Mouse (Mus musculus) heart, embryonic 14.5 days (tissue): ENCODE data around the gene Gm5460. TPM values are rescaled to one million over a fixed set of nuclear protein-coding genes. Genes with fewer than 3 reads are reported as not detected.

ENCODE experiments used
- ATAC-seq: fragments of 200-750 bp; cut with Nextera tagmentation; 2 replicates; pipeline ENCODE4 v1.8.0; 2017; ENCODE audit warnings: low read depth, moderate TSS enrichment; ENCODE audit not compliant: insufficient number of reproducible peaks, insufficient read depth, low FRiP score
- H3K27ac ChIP-seq, 2 experiments: fragments of 200-500 bp in 1 of 2; fragments of 300-500 bp in 1 of 2; sonication (generic) in 1 of 2; replicated peaks in 1 of 2; 2 replicates each; pipeline ENCODE4 v1.5.1; 2012 to 2014; ENCODE audit warnings: low read depth in 2 of 2, low read length in 2 of 2, control low read depth in 1 of 2, mild to moderate bottlenecking in 1 of 2, mixed read lengths in 1 of 2; ENCODE audit not compliant: control insufficient read depth in 1 of 2, insufficient read depth in 1 of 2
- H3K27me3 ChIP-seq: fragments of 300-500 bp; sonication (generic); 2 replicates; pipeline ENCODE4 v1.6.1; 2014; ENCODE audit warnings: mild to moderate bottlenecking, low read length, control low read depth; ENCODE audit not compliant: control insufficient read depth, insufficient read depth
- H3K36me3 ChIP-seq: fragments of 300-500 bp; sonication (generic); 2 replicates; pipeline ENCODE4 v1.6.1; 2014; ENCODE audit warnings: mild to moderate bottlenecking, control low read depth, low read length, mixed read lengths; ENCODE audit not compliant: control insufficient read depth, insufficient read depth
- H3K4me1 ChIP-seq, 2 experiments: fragments of 200-500 bp in 1 of 2; fragments of 300-500 bp in 1 of 2; sonication (generic) in 1 of 2; 2 replicates each; pipeline ENCODE4 v1.6.1; 2012 to 2014; ENCODE audit warnings: low read length in 2 of 2, control low read depth in 1 of 2, mixed read lengths in 1 of 2; ENCODE audit not compliant: control insufficient read depth in 2 of 2, insufficient read depth in 2 of 2
- H3K4me2 ChIP-seq: fragments of 300-500 bp; sonication (generic); 2 replicates; pipeline ENCODE4 v1.6.1; 2014; ENCODE audit warnings: mild to moderate bottlenecking, low read length
- H3K4me3 ChIP-seq, 2 experiments: fragments of 200-500 bp in 1 of 2; fragments of 300-500 bp in 1 of 2; sonication (generic) in 1 of 2; 2 replicates each; pipeline ENCODE4 v1.5.1; 2012 to 2014; ENCODE audit warnings: low read length in 2 of 2, mild to moderate bottlenecking in 2 of 2, control low read depth in 1 of 2, low read depth in 1 of 2, moderate library complexity in 1 of 2; ENCODE audit not compliant: control insufficient read depth in 1 of 2, insufficient read depth in 1 of 2
- H3K9ac ChIP-seq: fragments of 300-500 bp; sonication (generic); 2 replicates; pipeline ENCODE4 v1.6.1; 2014; ENCODE audit warnings: mild to moderate bottlenecking, low read length
- H3K9me3 ChIP-seq: fragments of 300-500 bp; sonication (generic); 2 replicates; pipeline ENCODE4 v1.6.1; 2016; ENCODE audit warnings: low read length, control low read depth; ENCODE audit not compliant: control insufficient read depth
- WGBS: fragments of 180-500 bp; shearing (Covaris S2); extraction: QIAGEN DNeasy Blood & Tissue Kit; methylation state at CpG from one replicate; pipeline ENCODE4 v1.1.7; 2014; 5-methylcytosine and 5-hydroxymethylcytosine counted together
- polyA plus RNA-seq: library from polyadenylated mRNA; unstranded; fragments of >200 nt; fragmentation: Nextera tagmentation; extraction: Ambion mirVana; gene quantifications from 2 replicates; pipeline ENCODE4 v1.2.1, GENCODE M21; 2014

Gene Gm5460
- not detected in 2 replicates for polyA plus RNA-seq

- H3K4me3 ChIP-seq: no peak within 1 kb of the TSS
- H3K27ac ChIP-seq: no peak within 1 kb of the TSS
- ATAC-seq: no peak
- H3K4me2 ChIP-seq: no peak within 1 kb of the TSS
- no peaks in the 10 kb centered on the region for H3K36me3 ChIP-seq
- no peaks in the 10 kb centered on the region for H3K4me1 ChIP-seq
- no peaks in the 10 kb centered on the region for H3K9me3 ChIP-seq
- WGBS: 85% methylated on average over 4 of the region's 4 CpGs
- H3K9ac ChIP-seq: no peak within 1 kb of the TSS
- no peaks in the 10 kb centered on the region for H3K27me3 ChIP-seq
Observed at GRCm38 (mm10) chr14:34016381-34016780, at the start of gene Gm5460. Gene Gm5460, plus strand, starts transcription at chr14:34016758.

DNA sequence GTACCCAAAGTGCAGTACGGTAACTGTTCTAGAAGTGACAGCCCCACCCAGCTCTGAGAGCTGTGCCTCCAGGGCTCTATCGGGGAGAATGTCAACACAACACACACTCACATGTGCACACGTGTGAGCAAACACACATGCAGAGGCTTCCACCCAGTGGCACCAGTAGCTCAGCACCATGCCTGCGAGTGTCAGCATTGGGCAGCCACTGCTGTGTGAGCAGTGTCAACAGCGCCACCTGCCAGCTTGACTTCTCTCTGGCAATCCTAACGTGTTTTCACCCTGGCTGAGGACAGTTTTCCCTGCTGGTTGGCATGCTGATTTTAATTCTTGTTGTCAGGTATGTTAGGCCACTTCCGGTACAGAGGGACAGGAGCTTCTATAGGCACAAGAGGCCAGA lies 43.9 kb upstream of the Gm5460 start:
- H3K9ac ChIP-seq: no peak overlapping the region
- WGBS: 39% methylated on average over 7 of the region's 7 CpGs
- H3K4me2 ChIP-seq: no peak overlapping the region
- no peak overlapping the region for H3K4me3 ChIP-seq
- H3K27me3 ChIP-seq: peaks cover 5% of the 10 kb centered on the region; the same call in 1 of the 2 replicates
- no peak overlapping the region for H3K27ac ChIP-seq
- no peaks in the 10 kb centered on the region for H3K4me1 ChIP-seq
- H3K9me3 ChIP-seq: no peaks in the 10 kb centered on the region
- no peaks in the 10 kb centered on the region for H3K36me3 ChIP-seq
- no peak for ATAC-seq

DNA sequence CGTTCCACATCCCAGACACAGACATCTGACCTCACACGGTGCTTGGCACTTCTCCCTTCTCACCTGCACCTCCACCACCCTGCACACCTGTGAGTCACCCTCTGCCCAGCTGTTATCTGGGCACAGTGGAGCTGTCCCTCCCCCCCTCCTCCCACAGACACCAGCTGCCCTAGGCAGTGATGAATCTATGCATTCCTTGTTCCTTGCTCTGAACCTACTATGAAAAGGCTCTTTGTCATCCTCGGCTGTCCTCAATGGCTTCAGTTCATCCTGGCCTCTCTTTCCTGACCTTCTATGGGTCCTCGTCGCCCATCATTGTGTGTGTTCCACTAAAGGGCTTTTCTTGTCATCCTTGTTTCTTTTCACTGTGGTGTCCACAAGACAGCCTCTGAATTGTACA lies 41.8 kb upstream of the Gm5460 start:
- Histone ChIP-seq H3K27ac (no peak overlapping the region), H3K9ac (no peak overlapping the region), H3K4me2 (no peak overlapping the region), H3K27me3 (peaks cover 14% of the 10 kb centered on the region), H3K4me1 (peaks cover 3 to 4% of the 10 kb centered on the region in 2 experiments; a peak in 1 of 4 replicates), H3K4me3 (no peak overlapping the region), H3K9me3 (no peaks in the 10 kb centered on the region), H3K36me3 (no peaks in the 10 kb centered on the region)
- no peak for ATAC-seq
- 73% methylated on average over 5 of the region's 5 CpGs for WGBS

DNA sequence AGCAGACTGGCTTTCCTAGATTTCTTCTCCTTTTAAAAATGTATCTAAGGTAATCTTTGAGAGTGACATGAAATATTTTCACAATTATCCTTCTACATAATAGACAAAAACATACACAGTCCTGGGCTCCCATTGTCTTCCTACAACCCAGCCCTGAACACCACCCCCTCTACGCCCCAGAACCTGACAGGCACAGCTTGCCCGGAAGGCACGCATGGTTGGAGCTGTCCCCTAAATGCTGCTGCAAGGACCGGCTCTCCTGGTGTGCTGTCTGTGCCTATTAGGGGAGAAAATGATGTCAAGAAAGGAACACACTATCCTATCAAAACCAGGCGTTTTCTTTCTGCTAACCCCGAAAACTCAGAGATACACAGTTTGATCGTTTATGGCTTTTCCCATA lies 38.8 kb upstream of the Gm5460 start:
- ATAC-seq: no peak
- 47% methylated on average over 7 of the region's 7 CpGs for WGBS

GRCm38 (mm10) chr14:33978604-33979059 lies 37.9 kb upstream of the Gm5460 start, which contains the start of gene Zfp488:
Gene Zfp488, minus strand, starts transcription at chr14:33978764.
- no peaks in the 10 kb centered on the region for H3K9me3 ChIP-seq
- peak within 1 kb of the TSS; percentile 49; the same call in 1 of the 2 replicates for H3K9ac ChIP-seq
- no peaks in the 10 kb centered on the region for H3K36me3 ChIP-seq
- peaks cover 14% of the 10 kb centered on the region; the same call in 1 of the 2 replicates for H3K27me3 ChIP-seq
- ATAC-seq: peak; percentile 43; the same call in 1 of the 2 replicates
- H3K27ac ChIP-seq: no peak within 1 kb of the TSS
- H3K4me1 ChIP-seq: peaks cover 3 to 4% of the 10 kb centered on the region in 2 experiments; a peak in 1 of 4 replicates
- under 1% methylated on average over 25 of the region's 25 CpGs for WGBS
- peak within 1 kb of the TSS; percentile 37 to 41 for H3K4me3 ChIP-seq
- H3K4me2 ChIP-seq: peak within 1 kb of the TSS; percentile 74

More for the DNA sequence above, 38.8 kb upstream of the Gm5460 start:
- Histone ChIP-seq H3K9ac (no peak overlapping the region), H3K4me1 (peaks cover 3 to 4% of the 10 kb centered on the region in 2 experiments; a peak in 1 of 4 replicates), H3K27ac (no peak overlapping the region), H3K27me3 (peaks cover 14% of the 10 kb centered on the region; the same call in 1 of the 2 replicates), H3K36me3 (no peaks in the 10 kb centered on the region), H3K4me3 (no peak overlapping the region), H3K4me2 (no peak overlapping the region), H3K9me3 (no peaks in the 10 kb centered on the region)

DNA sequence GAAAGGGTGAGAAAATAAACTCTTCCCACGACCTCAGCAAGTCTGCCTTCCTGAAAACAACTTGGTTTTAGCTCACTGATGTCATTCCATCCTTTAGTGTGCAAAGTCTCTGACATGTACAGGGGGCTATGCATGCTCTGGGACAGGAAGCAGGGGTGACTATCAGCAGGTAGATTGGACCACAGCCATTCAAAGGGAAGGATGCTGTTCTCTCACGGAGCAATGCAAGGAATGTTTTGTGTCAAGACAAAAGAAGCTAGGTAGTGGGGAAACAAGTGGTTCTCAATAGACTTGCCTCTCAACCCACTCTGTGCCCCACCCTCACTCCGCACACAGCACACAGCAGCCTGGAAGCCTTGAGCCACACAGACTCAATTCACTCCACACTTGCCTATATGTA lies 27.4 kb upstream of the Gm5460 start:
- H3K4me3 ChIP-seq: no peak overlapping the region
- H3K9me3 ChIP-seq: no peaks in the 10 kb centered on the region
- no peak overlapping the region for H3K27ac ChIP-seq
- ATAC-seq: no peak
- H3K27me3 ChIP-seq: 0 out of 2 replicates have a peak, but pooled peaks cover 4% of the 10 kb centered on the region
- H3K9ac ChIP-seq: no peak overlapping the region
- peaks cover 6% of the 10 kb centered on the region in 2 experiments for H3K4me1 ChIP-seq
- no peak overlapping the region for H3K4me2 ChIP-seq
- no peaks in the 10 kb centered on the region for H3K36me3 ChIP-seq
- WGBS: 53% methylated on average over 3 of the region's 3 CpGs

- H3K27me3 ChIP-seq: 0 out of 2 replicates have a peak, but pooled peaks cover 4% of the 10 kb centered on the region
- no peak overlapping the region for H3K4me2 ChIP-seq
- no peak overlapping the region for H3K9ac ChIP-seq
- no peak overlapping the region for H3K4me3 ChIP-seq
- ATAC-seq: no peak
- 74% methylated on average over 4 of the region's 4 CpGs for WGBS
- no peak overlapping the region for H3K27ac ChIP-seq
- H3K4me1 ChIP-seq: peaks cover 9 to 10% of the 10 kb centered on the region in 2 experiments
- no peaks in the 10 kb centered on the region for H3K9me3 ChIP-seq
- H3K36me3 ChIP-seq: no peaks in the 10 kb centered on the region
Observed at GRCm38 (mm10) chr14:33991971-33992370, 24.6 kb upstream of the Gm5460 start.

- 91% methylated on average over 9 of the region's 9 CpGs for WGBS
- Histone ChIP-seq H3K27ac (no peak overlapping the region), H3K27me3 (0 out of 2 replicates have a peak, but pooled peaks cover 4% of the 10 kb centered on the region), H3K4me3 (no peak overlapping the region), H3K9ac (no peak overlapping the region), H3K4me2 (no peak overlapping the region), H3K36me3 (no peaks in the 10 kb centered on the region), H3K9me3 (no peaks in the 10 kb centered on the region), H3K4me1 (peaks cover 13 to 14% of the 10 kb centered on the region in 2 experiments)
- ATAC-seq: no peak
Observed at GRCm38 (mm10) chr14:33993051-33993450, 23.5 kb upstream of the Gm5460 start.
